ENCODE assay signal across 15 mouse cellular contexts in genomic region chr2:64850656-64851055, GRCm38 (mm10).
"Had no signal": no experiment of that assay in that cellular context is flagged by ENCODE, and none has a peak within 500 bp of the region (broad histone marks: within the 10 kb centered on the region; RNA-seq: fewer than 3 reads in every experiment).

No protein-coding gene starts in this region.

- H3K4me1 ChIP-seq: neural tube, embryonic 12.5 days; stomach, embryonic 15.5 days had no signal

- H3K9ac ChIP-seq: neural tube, embryonic 12.5 days; neural tube, embryonic 13.5 days; neural tube, embryonic 15.5 days; stomach, embryonic 15.5 days had no signal

- H3K27me3 ChIP-seq: neural tube, embryonic 12.5 days; neural tube, embryonic 13.5 days; neural tube, embryonic 15.5 days; stomach, embryonic 15.5 days had no signal

- DNase-seq: right cerebral cortex, adult 18-20 months; right cerebral cortex, postnatal 14 days; right cerebral cortex, postnatal 25 days; right cerebral cortex, postnatal 4 days; spleen, adult 18-20 months; thymus, adult 18-20 months; thymus, postnatal 14 days; thymus, postnatal 25 days; thymus, postnatal 36 days; thymus, postnatal 4 days had no signal

- H3K36me3 ChIP-seq: neural tube, embryonic 12.5 days; neural tube, embryonic 13.5 days; neural tube, embryonic 15.5 days; stomach, embryonic 15.5 days had no signal

- H3K27ac ChIP-seq: neural tube, embryonic 12.5 days; neural tube, embryonic 13.5 days; neural tube, embryonic 15.5 days; stomach, embryonic 15.5 days; stomach, postnatal 0 days had no signal

- H3K9me3 ChIP-seq: neural tube, embryonic 12.5 days; neural tube, embryonic 13.5 days; neural tube, embryonic 15.5 days; stomach, embryonic 15.5 days had no signal

- H3K4me2 ChIP-seq: neural tube, embryonic 12.5 days; neural tube, embryonic 13.5 days; neural tube, embryonic 15.5 days; stomach, embryonic 15.5 days had no signal

- H3K4me3 ChIP-seq: neural tube, embryonic 12.5 days; neural tube, embryonic 13.5 days; neural tube, embryonic 15.5 days; stomach, embryonic 15.5 days had no signal
